Mouse (Mus musculus): ENCODE results near the gene Nxpe4. TPM values are rescaled to one million over a fixed set of nuclear protein-coding genes. Genes with fewer than 3 reads are reported as not detected.

Gene Nxpe4
- total and polyA plus RNA-seq, 3 experiments, result 2.0 to 9.6 (median 4.8) TPM

DNA sequence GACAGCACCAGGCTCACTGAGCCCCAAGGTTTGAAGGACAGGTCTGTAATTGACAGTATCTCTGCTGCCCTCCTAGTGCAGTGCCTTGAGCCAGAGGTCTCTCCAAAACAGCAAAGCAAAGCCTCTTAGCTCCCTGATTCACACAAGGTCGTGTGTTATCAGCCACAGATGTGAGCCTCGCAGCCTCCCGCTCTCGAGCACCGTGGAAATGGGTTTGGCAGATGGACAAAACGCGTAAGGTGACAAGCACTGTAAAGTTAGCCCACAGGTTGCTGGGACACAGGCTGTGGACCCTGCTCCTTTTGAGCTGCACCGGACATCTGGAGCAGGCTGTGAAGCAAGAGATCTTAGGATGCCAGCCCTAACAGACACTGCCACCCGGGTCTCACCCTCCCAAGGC is 95.2 kb downstream of the Nxpe4 start:
- Histone ChIP-seq H3K79me2 (replicated peaks; ENCODE audit: control insufficient read depth, extremely low read depth, insufficient read depth, poor library complexity, severe bottlenecking) (no peaks in the 10 kb centered on the region), H3K4me1 (ENCODE audit: control insufficient read depth in 1 of 2, insufficient read depth in 2 of 2) (no peaks in the 10 kb centered on the region), H3K4me2 (ENCODE audit: insufficient read depth, low read depth, poor library complexity, severe bottlenecking) (no peak overlapping the region), H3K36me3 (replicated peaks in 1 of 2; ENCODE audit: control insufficient read depth in 1 of 2, insufficient read depth in 1 of 2, low read length in 1 of 2) (no peaks in the 10 kb centered on the region), H3K9me3 (replicated peaks; ENCODE audit: low read length) (no peaks in the 10 kb centered on the region), H3K27me3 (replicated peaks) (no peaks in the 10 kb centered on the region), H3K4me3 (replicated peaks in 1 of 3; ENCODE audit: low read depth in 2 of 3, low read length in 2 of 3, poor library complexity in 1 of 3) (no peak overlapping the region), H3K27ac (ENCODE audit: insufficient read depth, low read depth) (no peak overlapping the region), H3K9ac (ENCODE audit: insufficient read depth, low read depth) (no peak overlapping the region)
- dilution Hi-C loops (cut with MboI; ENCODE audit: extremely low pct_ligation_motif_present, extremely low pct_unique_long_range_greater_than_20kb, low sequenced_read_pairs) (no loop called here), in situ Hi-C loops (cut with MboI; ENCODE audit: low pct_ligation_motif_present, low pct_unique_long_range_greater_than_20kb, low sequenced_read_pairs) (loop anchor here (10.0 kb wide), 2 partner anchors 358 to 1522 kb away; no protein-coding TSS in a partner anchor)
- TF ChIP-seq MXI1 (IDR thresholded peaks at IDR 0.05; ENCODE audit: low read depth, low read length) (no peak), SIN3A (IDR thresholded peaks at IDR 0.05; ENCODE audit: low read length) (no peak), TCF12 (IDR thresholded peaks at IDR 0.05; ENCODE audit: low read depth, low read length) (no peak), NELFE (IDR thresholded peaks at IDR 0.05; ENCODE audit: low read depth, low read length) (no peak), ZC3H11A (IDR thresholded peaks at IDR 0.05; ENCODE audit: low read depth, low read length) (no peak), TBP (conservative IDR thresholded peaks at IDR 0.05; ENCODE audit: low read depth, low read length) (no peak), HCFC1 (IDR thresholded peaks at IDR 0.05; ENCODE audit: low read depth, low read length) (no peak), RAD21 (IDR thresholded peaks at IDR 0.05; ENCODE audit: low read depth, low read length) (no peak), MAZ (IDR thresholded peaks at IDR 0.05; ENCODE audit: low read depth, low read length) (no peak)
- DNase-seq (ENCODE audit: extremely low read depth), result no peak

DNA sequence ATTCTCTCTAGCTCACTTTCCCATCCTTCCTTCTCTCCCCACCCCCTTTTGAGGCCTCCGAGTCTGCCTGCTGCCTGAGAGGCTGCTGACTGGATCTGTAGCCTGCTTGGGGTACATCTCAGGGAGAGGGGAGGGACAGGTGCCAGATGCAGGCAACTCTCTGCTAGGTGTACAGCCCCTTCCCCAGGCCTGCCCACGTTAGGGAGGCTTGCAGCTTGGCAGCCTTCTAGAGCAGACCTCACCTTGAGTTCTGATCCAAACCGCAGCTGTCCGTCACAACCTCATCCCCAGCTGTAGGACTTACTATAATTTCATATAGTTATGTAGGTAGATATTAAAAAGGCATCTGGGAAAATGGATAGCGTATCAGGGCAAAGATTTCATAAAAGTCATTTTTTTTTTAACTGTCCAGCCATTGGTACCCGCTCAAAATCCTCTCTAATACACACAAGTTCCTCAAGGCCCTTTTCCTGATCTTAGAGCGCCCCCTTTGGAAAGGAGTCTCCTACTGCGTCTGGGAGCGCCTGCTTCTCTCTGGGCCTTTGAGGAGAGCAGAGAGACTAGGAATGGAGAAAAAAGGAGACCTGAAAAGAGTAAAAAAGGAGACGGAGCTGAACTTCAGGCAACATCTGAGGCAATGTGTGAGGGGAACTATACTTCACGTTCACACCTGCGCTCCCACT is 96.1 kb downstream of the Nxpe4 start:
- peak; percentile 82 for TF ChIP-seq RAD21 (IDR thresholded peaks at IDR 0.05; ENCODE audit: low read depth, low read length)
- peak; percentile 48; the same call in 1 of the 2 replicates for TF ChIP-seq SMC3 (IDR thresholded peaks at IDR 0.05; ENCODE audit: low read depth, low read length)
- TF ChIP-seq CTCF (conservative IDR thresholded peaks at IDR 0.05 in 1 of 2, IDR thresholded peaks at IDR 0.05 in 1 of 2; ENCODE audit: low read depth in 2 of 2, low read length in 2 of 2), result peak; percentile 23 to 82; a peak in 2 of 4 replicates
- no peak for TF ChIP-seq BHLHE40 (IDR thresholded peaks at IDR 0.05; ENCODE audit: low read depth, low read length)
- no peak for TF ChIP-seq MEF2A (IDR thresholded peaks at IDR 0.05; ENCODE audit: borderline replicate concordance, low read depth, low read length)
- TF ChIP-seq ZMIZ1 (IDR thresholded peaks at IDR 0.05; ENCODE audit: low read depth, low read length), result no peak
- no peaks in the 10 kb centered on the region for H3K79me2 ChIP-seq (replicated peaks; ENCODE audit: control insufficient read depth, extremely low read depth, insufficient read depth, poor library complexity, severe bottlenecking)
- H3K4me2 ChIP-seq (ENCODE audit: insufficient read depth, low read depth, poor library complexity, severe bottlenecking), result no peak overlapping the region
- no peaks in the 10 kb centered on the region for H3K9me3 ChIP-seq (replicated peaks; ENCODE audit: low read length)
- H3K4me1 ChIP-seq (ENCODE audit: control insufficient read depth in 1 of 2, insufficient read depth in 2 of 2), result no peaks in the 10 kb centered on the region
- H3K4me3 ChIP-seq (replicated peaks in 1 of 3; ENCODE audit: low read depth in 2 of 3, low read length in 2 of 3, poor library complexity in 1 of 3), result no peak overlapping the region
- dilution Hi-C loops (cut with MboI; ENCODE audit: extremely low pct_ligation_motif_present, extremely low pct_unique_long_range_greater_than_20kb, low sequenced_read_pairs) (no loop called here), in situ Hi-C loops (cut with MboI; ENCODE audit: low pct_ligation_motif_present, low pct_unique_long_range_greater_than_20kb, low sequenced_read_pairs) (loop anchor here (10.0 kb wide), 2 partner anchors 357 to 1523 kb away; no protein-coding TSS in a partner anchor)
- H3K27me3 ChIP-seq (replicated peaks), result no peaks in the 10 kb centered on the region
- H3K9ac ChIP-seq (ENCODE audit: insufficient read depth, low read depth), result no peak overlapping the region
- no peaks in the 10 kb centered on the region for H3K36me3 ChIP-seq (replicated peaks in 1 of 2; ENCODE audit: control insufficient read depth in 1 of 2, insufficient read depth in 1 of 2, low read length in 1 of 2)
- DNase-seq (ENCODE audit: extremely low read depth), result peak; percentile 37
- H3K27ac ChIP-seq (ENCODE audit: insufficient read depth, low read depth), result no peak overlapping the region

All from CH12.LX (cell line).